Mouse (Mus musculus) liver, postnatal 0 days (tissue): ENCODE measurements at regions not wholly inside any gene's neighbourhood (a gene's known extent, or its start where the extent isn't known, plus 50 kb on each side); places are given as distances from the start of the nearest gene placed in this dataset.

Source experiments
- ATAC-seq: fragments of 200-750 bp; cut with Nextera tagmentation; 2 replicates; pipeline ENCODE4 v1.8.0; 2017; ENCODE audit warnings: mild to moderate bottlenecking, moderate library complexity
- DNase-seq: peaks from one replicate; pipeline ENCODE4 v3.0.0-alpha.2; 2016
- H3K27ac ChIP-seq: fragments of 300-500 bp; sonication (generic); 2 replicates; pipeline ENCODE4 v1.5.1; 2014; ENCODE audit warnings: antibody characterized with exemption, moderate library complexity, mild to moderate bottlenecking, low read depth
- H3K27me3 ChIP-seq: fragments of 300-500 bp; sonication (generic); 2 replicates; pipeline ENCODE4 v1.6.1; 2014; ENCODE audit warnings: low read length, control low read depth, mixed read lengths; ENCODE audit not compliant: insufficient read depth
- H3K36me3 ChIP-seq: fragments of 300-500 bp; sonication (generic); replicated peaks from 2 replicates; pipeline ENCODE4 v1.6.1; 2014; ENCODE audit warnings: mild to moderate bottlenecking, control low read depth, low read length, moderate library complexity, mixed read lengths; ENCODE audit not compliant: insufficient read depth
- H3K4me1 ChIP-seq: fragments of 300-500 bp; sonication (generic); 2 replicates; pipeline ENCODE4 v1.6.1; 2014; ENCODE audit warnings: antibody characterized with exemption, mild to moderate bottlenecking, control low read depth; ENCODE audit not compliant: insufficient read depth
- H3K4me2 ChIP-seq: fragments of 300-500 bp; sonication (generic); 2 replicates; pipeline ENCODE4 v1.6.1; 2014; ENCODE audit warnings: low read depth, mild to moderate bottlenecking, low read length, moderate library complexity, mixed read lengths
- H3K4me3 ChIP-seq: fragments of 300-500 bp; sonication (generic); 2 replicates; pipeline ENCODE4 v1.5.1; 2014; ENCODE audit warnings: low read depth, low read length
- H3K9ac ChIP-seq: fragments of 300-500 bp; sonication (generic); replicated peaks from 2 replicates; pipeline ENCODE4 v1.6.1; 2014; ENCODE audit warnings: mild to moderate bottlenecking, moderate library complexity
- H3K9me3 ChIP-seq: fragments of 300-500 bp; sonication (generic); 2 replicates; pipeline ENCODE4 v1.6.1; 2016; ENCODE audit warnings: mild to moderate bottlenecking, control low read depth, low read length, mixed read lengths
- CTCF ChIP-seq: sonication (generic); IDR thresholded peaks from 2 replicates; pipeline ENCODE4 v1.5.1; 2016; ENCODE audit warnings: antibody characterized with exemption, low read depth
- EP300 ChIP-seq: IDR thresholded peaks from 2 replicates; pipeline ENCODE4 v1.6.1; 2016; ENCODE audit warnings: antibody characterized with exemption, low read depth, mild to moderate bottlenecking
- WGBS: fragments of 180-500 bp; shearing (Covaris S2); extraction: QIAGEN DNeasy Blood & Tissue Kit; methylation state at CpG from one replicate; pipeline ENCODE4 v1.1.7; 2014; ENCODE audit not compliant: insufficient replicate concordance; 5-methylcytosine and 5-hydroxymethylcytosine counted together

- ATAC-seq (no peak), DNase-seq (no peak)
- Histone ChIP-seq H3K4me2 (no peak overlapping the region), H3K27me3 (no peaks in the 10 kb centered on the region), H3K36me3 (no peaks in the 10 kb centered on the region), H3K4me3 (no peak overlapping the region), H3K27ac (no peak overlapping the region), H3K9ac (no peak overlapping the region), H3K9me3 (no peaks in the 10 kb centered on the region), H3K4me1 (no peaks in the 10 kb centered on the region)
- TF ChIP-seq EP300 (no peak), CTCF (no peak)
Measured at GRCm38 (mm10) chr3:139989380-139989779, 783.9 kb downstream of the Stpg2 start.

GRCm38 (mm10) chr3:140012522-140012921 lies 807.0 kb downstream of the Stpg2 start:
- H3K27ac ChIP-seq = no peak overlapping the region
- no peaks in the 10 kb centered on the region for H3K9me3 ChIP-seq
- H3K4me2 ChIP-seq = no peak overlapping the region
- DNase-seq (no peak), ATAC-seq (no peak)
- H3K36me3 ChIP-seq = no peaks in the 10 kb centered on the region
- H3K27me3 ChIP-seq = no peaks in the 10 kb centered on the region
- WGBS = 64% methylated on average over 2 of the region's 2 CpGs
- H3K4me1 ChIP-seq = no peaks in the 10 kb centered on the region
- no peak overlapping the region for H3K9ac ChIP-seq
- H3K4me3 ChIP-seq = no peak overlapping the region
- TF ChIP-seq CTCF (no peak), EP300 (no peak)

DNA sequence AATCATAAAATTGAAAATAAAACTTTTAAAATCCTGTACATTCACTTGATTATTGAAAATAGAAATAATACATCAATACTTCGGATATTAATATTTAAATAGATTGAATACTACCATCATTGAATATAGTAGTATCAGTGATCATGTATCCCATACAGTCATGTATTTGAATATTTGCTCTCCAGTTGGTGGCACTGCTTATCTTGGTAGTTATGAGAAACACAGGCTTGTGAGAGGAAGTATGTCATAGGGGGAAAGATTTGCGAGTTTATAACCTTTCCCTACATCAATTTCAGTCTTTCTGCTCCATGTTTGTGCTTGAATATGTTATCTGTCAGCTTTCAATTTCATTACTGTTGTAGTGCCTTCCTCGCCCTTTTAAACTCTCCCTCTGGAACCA lies 828.6 kb downstream of the Stpg2 start:
- DNase-seq (no peak), ATAC-seq (no peak)
- Histone ChIP-seq H3K4me3 (no peak overlapping the region), H3K4me1 (no peaks in the 10 kb centered on the region), H3K27me3 (no peaks in the 10 kb centered on the region), H3K36me3 (no peaks in the 10 kb centered on the region), H3K9ac (no peak overlapping the region), H3K27ac (no peak overlapping the region), H3K9me3 (no peaks in the 10 kb centered on the region), H3K4me2 (no peak overlapping the region)
- no peak for TF ChIP-seq EP300
- no peak for TF ChIP-seq CTCF
- 60% methylated on average over 3 of the region's 3 CpGs for WGBS

- no peak for TF ChIP-seq CTCF
- no peak for TF ChIP-seq EP300
- no peaks in the 10 kb centered on the region for H3K9me3 ChIP-seq
- no peak overlapping the region for H3K4me3 ChIP-seq
- no peak overlapping the region for H3K27ac ChIP-seq
- no peaks in the 10 kb centered on the region for H3K4me1 ChIP-seq
- WGBS = 78% methylated on average over 2 of the region's 2 CpGs
- no peak overlapping the region for H3K4me2 ChIP-seq
- H3K36me3 ChIP-seq = no peaks in the 10 kb centered on the region
- no peak overlapping the region for H3K9ac ChIP-seq
- ATAC-seq (no peak), DNase-seq (no peak)
- no peaks in the 10 kb centered on the region for H3K27me3 ChIP-seq
Measured at GRCm38 (mm10) chr3:140035142-140035541, 829.6 kb downstream of the Stpg2 start.

DNA sequence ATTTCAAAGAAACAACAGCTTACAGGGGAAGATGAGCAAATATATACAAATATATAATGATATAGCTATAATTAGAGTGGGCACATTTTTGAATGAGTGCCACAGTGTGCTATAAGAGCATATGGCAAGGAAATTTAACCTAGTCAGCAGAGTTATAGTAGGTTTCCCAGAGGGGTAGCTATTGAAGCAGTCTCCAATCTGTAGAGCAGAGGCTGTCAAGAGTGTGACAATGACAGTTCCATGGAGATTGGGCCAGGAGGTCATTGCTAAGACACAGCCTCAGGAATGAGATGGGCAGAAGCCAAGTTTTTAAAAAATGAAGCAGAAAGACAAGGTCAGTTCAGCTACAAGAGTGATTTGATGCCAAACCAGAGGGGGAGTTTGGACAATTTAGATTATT lies 839.4 kb downstream of the Stpg2 start:
- no peak for DNase-seq
- no peaks in the 10 kb centered on the region for H3K9me3 ChIP-seq
- TF ChIP-seq CTCF = no peak
- no peak for TF ChIP-seq EP300
- no peak overlapping the region for H3K4me2 ChIP-seq
- H3K27me3 ChIP-seq = no peaks in the 10 kb centered on the region
- ATAC-seq = no peak
- no peak overlapping the region for H3K27ac ChIP-seq
- H3K9ac ChIP-seq = no peak overlapping the region
- H3K36me3 ChIP-seq = no peaks in the 10 kb centered on the region
- no peak overlapping the region for H3K4me3 ChIP-seq
- H3K4me1 ChIP-seq = no peaks in the 10 kb centered on the region

- no peaks in the 10 kb centered on the region for H3K4me1 ChIP-seq
- ATAC-seq (no peak), DNase-seq (no peak)
- no peak overlapping the region for H3K9ac ChIP-seq
- TF ChIP-seq CTCF (no peak), EP300 (no peak)
- H3K27me3 ChIP-seq = no peaks in the 10 kb centered on the region
- H3K4me2 ChIP-seq = no peak overlapping the region
- no peak overlapping the region for H3K4me3 ChIP-seq
- no peaks in the 10 kb centered on the region for H3K36me3 ChIP-seq
- H3K27ac ChIP-seq = no peak overlapping the region
- no peaks in the 10 kb centered on the region for H3K9me3 ChIP-seq
- 44% methylated on average over 1 of the region's 1 CpGs for WGBS
Measured at GRCm38 (mm10) chr3:140054634-140055033, 849.1 kb downstream of the Stpg2 start.

- DNase-seq = no peak
- no peak overlapping the region for H3K4me2 ChIP-seq
- no peaks in the 10 kb centered on the region for H3K9me3 ChIP-seq
- no peak overlapping the region for H3K27ac ChIP-seq
- TF ChIP-seq EP300 (no peak), CTCF (no peak)
- H3K9ac ChIP-seq = no peak overlapping the region
- H3K36me3 ChIP-seq = no peaks in the 10 kb centered on the region
- no peaks in the 10 kb centered on the region for H3K4me1 ChIP-seq
- ATAC-seq = no peak
- 70% methylated on average over 3 of the region's 3 CpGs for WGBS
- H3K4me3 ChIP-seq = no peak overlapping the region
- H3K27me3 ChIP-seq = no peaks in the 10 kb centered on the region
Measured at GRCm38 (mm10) chr3:140057962-140058631, 852.6 kb downstream of the Stpg2 start.
